Mouse (Mus musculus) embryonic fibroblast, embryonic 13.5 days (primary cell): Measurements from ENCODE around the gene Rab11fip3. TPM values are rescaled to one million over a fixed set of nuclear protein-coding genes. Genes with fewer than 3 reads are reported as not detected.

Experiments used
- H3K27ac ChIP-seq: 2 replicates; pipeline ENCODE4 v1.5.1; 2012; ENCODE audit warnings: low read length, control low read depth, inconsistent platforms; ENCODE audit not compliant: insufficient read depth
- H3K4me1 ChIP-seq: 2 replicates; pipeline ENCODE4 v1.6.1; 2011; ENCODE audit warnings: low read length; ENCODE audit not compliant: control insufficient read depth, insufficient read depth
- H3K4me3 ChIP-seq: 2 replicates; pipeline ENCODE4 v1.5.1; 2011; ENCODE audit warnings: mild to moderate bottlenecking, control low read depth, low read length; ENCODE audit not compliant: insufficient read depth
- CTCF ChIP-seq: IDR thresholded peaks from 2 replicates; pipeline ENCODE4 v1.5.1; 2011; ENCODE audit warnings: mild to moderate bottlenecking, control low read depth, low read length, moderate library complexity, borderline replicate concordance; ENCODE audit not compliant: insufficient read depth
- POLR2A ChIP-seq: IDR thresholded peaks from 2 replicates; pipeline ENCODE4 v1.6.1; 2011; ENCODE audit warnings: low read depth, mild to moderate bottlenecking, control low read depth, low read length, moderate library complexity
- polyA plus RNA-seq: library from polyadenylated mRNA; stranded (reverse); fragments of >200 nt; gene quantifications from 2 replicates; pipeline ENCODE4 v1.2.4, GENCODE M21; 2011; ENCODE audit warnings: low read depth; ENCODE audit not compliant: missing spikeins, insufficient read length

Gene Rab11fip3
- polyA plus RNA-seq, 1 experiment = 22.6 TPM

- TF ChIP-seq CTCF = no peak
- TF ChIP-seq POLR2A = no peak
- H3K4me3 ChIP-seq = no peak overlapping the region
- no peak overlapping the region for H3K27ac ChIP-seq
- H3K4me1 ChIP-seq = no peaks in the 10 kb centered on the region
Measured at GRCm38 (mm10) chr17:25961566-25961965, 107.8 kb downstream of the Rab11fip3 start.

GRCm38 (mm10) chr17:25959630-25960467 is 109.5 kb downstream of the Rab11fip3 start:
- Histone ChIP-seq H3K4me3 (no peak overlapping the region), H3K4me1 (no peaks in the 10 kb centered on the region), H3K27ac (no peak overlapping the region)
- no peak for TF ChIP-seq CTCF
- no peak for TF ChIP-seq POLR2A

- no peak overlapping the region for H3K4me3 ChIP-seq
- no peaks in the 10 kb centered on the region for H3K4me1 ChIP-seq
- no peak overlapping the region for H3K27ac ChIP-seq
- no peak for TF ChIP-seq CTCF
- no peak for TF ChIP-seq POLR2A
Measured at GRCm38 (mm10) chr17:25958771-25959494, 110.4 kb downstream of the Rab11fip3 start.

GRCm38 (mm10) chr17:25957586-25958051 is 111.7 kb downstream of the Rab11fip3 start:
- Histone ChIP-seq H3K27ac (no peak overlapping the region), H3K4me3 (no peak overlapping the region), H3K4me1 (no peaks in the 10 kb centered on the region)
- no peak for TF ChIP-seq POLR2A
- no peak for TF ChIP-seq CTCF

- Histone ChIP-seq H3K4me1 (no peaks in the 10 kb centered on the region), H3K4me3 (no peak overlapping the region), H3K27ac (no peak overlapping the region)
- TF ChIP-seq CTCF = no peak
- TF ChIP-seq POLR2A = no peak
Measured at GRCm38 (mm10) chr17:25956631-25957030, 112.7 kb downstream of the Rab11fip3 start.

GRCm38 (mm10) chr17:25956201-25956600 is 113.2 kb downstream of the Rab11fip3 start:
- H3K27ac ChIP-seq = no peak overlapping the region
- H3K4me3 ChIP-seq = no peak overlapping the region
- TF ChIP-seq CTCF = no peak
- TF ChIP-seq POLR2A = no peak
- no peaks in the 10 kb centered on the region for H3K4me1 ChIP-seq

GRCm38 (mm10) chr17:25955736-25956135 is 113.6 kb downstream of the Rab11fip3 start:
- no peak overlapping the region for H3K27ac ChIP-seq
- no peaks in the 10 kb centered on the region for H3K4me1 ChIP-seq
- TF ChIP-seq POLR2A (no peak), CTCF (no peak)
- H3K4me3 ChIP-seq = no peak overlapping the region

- Histone ChIP-seq H3K4me3 (no peak overlapping the region), H3K27ac (no peak overlapping the region), H3K4me1 (no peaks in the 10 kb centered on the region)
- TF ChIP-seq POLR2A (no peak), CTCF (no peak)
Measured at GRCm38 (mm10) chr17:25954671-25955070, 114.7 kb downstream of the Rab11fip3 start.

GRCm38 (mm10) chr17:25953161-25953560 is 116.2 kb downstream of the Rab11fip3 start:
- TF ChIP-seq CTCF = no peak
- no peak for TF ChIP-seq POLR2A
- Histone ChIP-seq H3K4me3 (no peak overlapping the region), H3K27ac (no peak overlapping the region), H3K4me1 (no peaks in the 10 kb centered on the region)

GRCm38 (mm10) chr17:25951803-25952623 is 117.3 kb downstream of the Rab11fip3 start, which contains the start of gene A930017K11Rik:
TSS of gene A930017K11Rik (minus strand) at chr17:25952565.
- Histone ChIP-seq H3K27ac (no peak within 1 kb of the TSS), H3K4me1 (no peaks in the 10 kb centered on the region), H3K4me3 (peak within 1 kb of the TSS; percentile 30)
- TF ChIP-seq POLR2A (no peak), CTCF (no peak)
